Mouse (Mus musculus): ENCODE measurements around the gene G6pc2.

G6pc2 gene

DNA sequence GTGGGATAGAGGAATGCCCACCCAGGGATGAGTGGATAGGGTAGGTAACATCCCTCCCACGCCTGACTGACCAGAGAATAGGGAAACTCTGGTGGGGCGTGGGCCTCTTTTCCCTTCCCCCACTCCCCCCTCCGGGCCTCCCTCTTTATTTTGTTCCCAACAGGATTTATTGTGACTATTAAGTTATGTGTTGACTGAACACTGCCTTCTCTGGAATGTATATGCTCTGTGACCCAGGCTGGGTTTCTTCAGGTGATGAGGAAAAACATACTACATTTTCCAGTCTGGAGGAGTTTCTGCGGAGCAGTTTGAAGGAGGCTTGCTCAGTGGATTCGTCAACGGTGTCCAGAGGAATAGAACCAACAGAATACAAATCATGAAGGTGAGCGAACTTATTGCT is at the start of gene G6pc2:
TSS of gene G6pc2 (plus strand) at position 301 of the 400 bp plus-strand sequence.
- no peak for DNase-seq (ENCODE audit: low spot score in 2 of 2)

DNA sequence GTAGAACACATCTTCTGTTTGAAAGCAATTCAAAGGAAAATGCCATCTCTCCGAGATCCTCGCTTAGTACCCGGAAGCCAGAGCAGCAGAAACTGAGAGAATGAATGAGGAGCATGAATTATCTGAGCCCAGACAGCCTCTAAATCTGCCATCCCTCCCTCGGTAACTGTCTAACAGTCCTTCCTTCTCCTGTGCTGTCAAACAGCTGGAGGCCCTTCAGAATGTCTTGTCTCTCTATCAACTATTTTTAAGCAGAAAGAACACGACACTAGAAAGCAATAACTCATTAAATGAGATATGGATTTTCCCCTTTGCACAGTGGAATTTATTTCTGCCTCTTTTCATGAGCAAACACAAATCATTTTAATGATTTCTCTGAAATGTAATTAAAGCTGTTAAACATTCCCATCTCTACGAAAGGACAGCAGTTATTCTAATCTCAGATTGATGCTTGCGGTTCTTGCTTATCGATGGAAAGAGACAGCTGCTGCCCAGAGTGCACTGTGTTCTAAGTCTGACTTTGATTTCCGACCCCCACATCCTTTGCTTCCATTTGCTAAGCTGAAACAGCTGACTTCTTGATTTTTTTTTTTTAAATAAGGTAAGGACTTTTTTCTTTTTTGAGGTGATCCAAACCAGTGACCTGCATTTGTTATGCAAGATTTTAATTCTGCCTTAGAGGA is 40.3 kb upstream of the G6pc2 start:
- DNase-seq (ENCODE audit: low spot score in 2 of 2), result no peak

DNA sequence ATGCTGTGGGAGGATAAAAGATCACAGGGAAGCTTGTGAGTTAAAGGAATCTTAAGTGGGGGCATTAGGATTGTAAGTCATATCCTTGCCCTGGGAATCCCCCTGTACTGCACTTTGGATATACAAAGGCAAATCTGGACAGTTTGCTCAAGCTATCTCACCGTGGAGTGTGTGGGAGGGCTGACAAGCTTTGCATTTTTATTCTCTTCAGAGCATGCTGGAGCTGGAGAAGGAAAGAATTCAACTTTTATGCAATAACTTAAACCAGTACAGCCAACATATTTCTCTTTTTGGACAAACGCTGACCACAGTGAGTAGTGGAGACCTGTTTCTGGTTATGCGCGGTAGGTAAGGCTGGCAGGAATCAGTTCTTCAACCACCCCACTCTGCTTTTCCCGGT is 35.6 kb upstream of the G6pc2 start:
- DNase-seq (ENCODE audit: low spot score in 2 of 2), result no peak

DNA sequence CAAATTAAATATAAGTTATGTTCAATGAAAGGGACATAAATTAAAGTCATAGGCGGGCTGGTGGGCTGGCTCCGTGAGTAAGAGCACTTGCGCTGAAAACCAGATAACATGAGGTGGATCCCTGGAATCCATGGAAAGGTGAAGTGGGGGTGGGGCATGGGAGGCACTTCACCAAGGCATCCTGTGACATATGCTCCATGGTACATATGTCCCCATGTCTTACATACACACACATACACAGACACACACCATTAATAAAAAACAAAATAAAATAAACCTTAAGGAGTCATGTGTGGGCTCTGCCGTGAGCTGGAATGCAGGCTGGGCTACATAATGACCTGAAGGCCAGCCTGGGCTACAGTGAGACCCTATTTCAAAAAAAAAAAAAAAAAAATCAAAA is 31.2 kb upstream of the G6pc2 start:
- no peak for DNase-seq (ENCODE audit: low spot score in 2 of 2)

GRCm38 (mm10) chr2:69187990-69188389 is 22.9 kb upstream of the G6pc2 start:
- DNase-seq (ENCODE audit: low spot score in 2 of 2), result no peak

DNA sequence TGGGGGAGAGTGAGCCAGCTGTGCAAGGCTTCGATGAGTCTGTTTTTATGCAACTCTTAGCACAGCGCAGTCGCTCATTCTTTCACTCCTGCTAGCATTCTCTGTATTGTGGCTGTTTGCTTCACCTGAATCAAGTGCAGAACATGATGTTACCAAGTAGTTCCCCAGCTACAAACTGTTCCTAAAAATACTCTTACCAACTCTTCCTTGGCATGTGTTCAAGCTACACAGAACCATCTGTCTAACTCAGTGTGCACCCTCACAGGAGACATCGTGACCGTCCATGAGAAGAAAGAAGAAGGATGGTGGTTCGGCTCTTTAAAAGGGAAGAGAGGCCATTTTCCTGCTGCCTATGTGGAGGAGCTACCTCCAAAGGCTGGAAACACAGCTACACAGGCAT is 22.1 kb upstream of the G6pc2 start:
- DNase-seq (ENCODE audit: low spot score in 2 of 2), result no peak

GRCm38 (mm10) chr2:69189222-69189621 is 21.7 kb upstream of the G6pc2 start:
- no peak for DNase-seq (ENCODE audit: low spot score in 2 of 2)

GRCm38 (mm10) chr2:69191059-69191458 is 19.8 kb upstream of the G6pc2 start:
- DNase-seq (ENCODE audit: low spot score in 2 of 2), result no peak

- no peak for DNase-seq (ENCODE audit: low spot score in 2 of 2)
Measured at GRCm38 (mm10) chr2:69193555-69193954, 17.3 kb upstream of the G6pc2 start.

- no peak for DNase-seq (ENCODE audit: low spot score in 2 of 2)
Measured at GRCm38 (mm10) chr2:69205185-69205584, 5.7 kb upstream of the G6pc2 start.

DNA sequence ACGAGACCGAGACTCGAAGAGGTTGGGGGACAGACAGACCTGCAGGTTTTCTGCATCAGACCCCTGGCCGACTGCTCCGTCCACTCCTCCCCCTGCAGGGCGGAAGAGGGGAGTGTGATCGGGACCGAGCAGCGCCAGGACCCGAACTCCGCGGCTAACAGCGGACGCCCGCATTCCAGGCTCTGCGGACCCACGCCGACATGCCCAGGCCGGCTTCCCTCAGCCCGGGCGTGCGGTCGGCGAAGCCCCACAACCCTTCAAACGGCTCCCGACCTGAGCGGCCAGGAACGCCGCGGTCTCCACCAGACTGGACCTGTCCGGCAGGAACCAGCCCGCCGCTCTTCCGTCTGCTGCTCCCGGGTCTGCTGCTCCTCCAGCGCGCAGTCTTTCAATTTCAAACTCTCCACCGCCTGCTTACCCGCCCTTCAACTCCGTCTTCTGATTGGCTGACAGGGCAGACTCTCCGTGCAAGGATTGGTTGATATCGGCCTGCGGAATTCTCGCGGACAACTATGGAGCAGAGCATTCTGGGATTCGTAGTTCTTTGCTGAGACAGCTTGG is 5.0 kb upstream of the G6pc2 start, which contains the start of gene Spc25:
TSS of gene Spc25 (minus strand) at position 404 of the 561 bp plus-strand sequence.
- peak; percentile 91 to 93 for DNase-seq (ENCODE audit: low spot score in 2 of 2)

- DNase-seq (ENCODE audit: low spot score in 2 of 2), result no peak
Measured at GRCm38 (mm10) chr2:69206523-69206922, 4.3 kb upstream of the G6pc2 start.

DNA sequence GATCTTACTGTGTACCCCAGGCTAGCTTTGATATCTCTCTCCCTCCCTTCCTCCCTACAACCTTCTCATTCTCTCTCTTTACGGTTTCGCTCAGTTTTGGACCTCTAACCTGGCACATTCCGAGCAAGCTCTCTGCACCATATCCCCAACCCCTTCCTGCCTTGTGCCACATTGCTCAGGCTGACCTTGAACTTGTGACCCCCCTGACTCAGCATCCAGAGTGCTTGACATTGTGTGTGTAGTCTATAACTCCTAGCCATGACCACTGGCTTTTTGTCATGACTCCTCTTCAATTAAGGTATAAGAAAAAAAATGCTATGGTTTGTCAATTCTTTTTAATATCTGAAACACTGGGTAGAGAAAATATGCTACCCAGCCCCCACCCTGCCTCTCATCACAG is 1.2 kb upstream of the G6pc2 start:
- no peak for DNase-seq (ENCODE audit: low spot score in 2 of 2)

DNA sequence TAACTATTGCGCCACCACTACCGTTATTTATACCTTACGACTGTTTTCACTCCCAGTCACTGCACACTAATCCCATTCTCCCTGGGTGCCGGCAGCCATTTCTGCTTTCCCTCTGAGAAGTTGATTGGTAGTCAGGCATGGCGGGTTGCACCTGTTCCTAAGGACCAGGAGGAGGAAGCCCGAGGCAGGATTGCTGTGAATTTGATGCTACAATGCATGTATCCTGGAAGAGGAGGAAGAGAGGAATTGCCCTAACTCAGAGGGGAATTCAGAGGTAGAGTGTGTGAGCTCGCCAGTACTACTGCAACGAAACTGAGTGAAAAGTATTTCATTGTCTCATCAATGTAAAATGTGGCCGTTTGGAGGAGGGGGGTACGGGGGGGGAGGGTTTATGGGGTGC is 1.8 kb downstream of the G6pc2 start:
- DNase-seq (ENCODE audit: low spot score in 2 of 2), result no peak

- DNase-seq (ENCODE audit: low spot score in 2 of 2), result no peak
Measured at GRCm38 (mm10) chr2:69215242-69215641, 4.4 kb downstream of the G6pc2 start.

DNA sequence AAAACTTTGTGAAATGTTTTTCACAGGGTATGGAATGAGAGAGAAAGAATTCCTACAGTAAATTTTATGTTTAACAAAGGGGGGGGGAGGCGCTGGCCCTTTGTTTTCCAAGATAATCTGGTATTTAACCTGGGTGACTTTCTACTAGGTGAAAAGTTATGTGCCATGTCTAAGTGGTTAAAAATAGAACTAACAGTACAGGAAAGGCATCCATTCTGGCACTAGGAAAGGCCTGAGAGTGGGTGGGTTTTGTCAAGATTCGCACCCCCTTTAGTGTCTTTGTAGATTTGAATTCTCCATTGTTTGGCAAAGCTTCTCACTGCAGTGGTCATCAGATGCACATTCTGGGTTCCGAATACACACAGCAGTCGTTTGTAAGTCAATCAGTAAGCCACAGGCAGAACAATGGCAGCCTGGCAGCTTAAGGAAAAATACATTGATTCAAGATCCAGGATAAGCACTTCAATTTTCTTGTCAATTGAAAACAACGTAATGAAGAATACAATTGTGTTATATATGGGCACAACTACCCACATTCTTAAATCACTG is 11.1 kb downstream of the G6pc2 start:
- peak in 1 of 2 experiments; percentile 4 for DNase-seq (ENCODE audit: low spot score in 2 of 2)

- no peak for DNase-seq (ENCODE audit: low spot score in 2 of 2)
Measured at GRCm38 (mm10) chr2:69222815-69223214, 11.9 kb downstream of the G6pc2 start.

DNA sequence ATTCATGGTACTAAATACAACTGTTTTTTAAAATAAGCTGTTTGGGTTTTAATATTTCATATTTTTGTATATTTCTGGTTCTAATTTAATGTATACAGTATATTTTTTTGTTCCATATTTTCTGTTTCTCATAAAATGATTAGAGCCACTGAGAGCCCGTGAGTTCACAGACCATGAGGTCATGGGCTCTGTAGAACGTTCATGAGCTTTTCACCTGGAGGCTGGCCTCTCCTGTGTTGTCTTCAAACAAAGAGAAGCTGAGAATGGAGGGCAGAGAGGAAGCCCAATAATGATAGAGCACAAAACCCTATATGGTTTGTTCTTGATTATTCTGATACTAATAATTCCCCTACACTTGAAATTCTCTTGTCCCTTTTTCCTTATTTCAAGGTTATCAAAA is 13.9 kb downstream of the G6pc2 start:
- DNase-seq (ENCODE audit: low spot score in 2 of 2), result no peak

DNA sequence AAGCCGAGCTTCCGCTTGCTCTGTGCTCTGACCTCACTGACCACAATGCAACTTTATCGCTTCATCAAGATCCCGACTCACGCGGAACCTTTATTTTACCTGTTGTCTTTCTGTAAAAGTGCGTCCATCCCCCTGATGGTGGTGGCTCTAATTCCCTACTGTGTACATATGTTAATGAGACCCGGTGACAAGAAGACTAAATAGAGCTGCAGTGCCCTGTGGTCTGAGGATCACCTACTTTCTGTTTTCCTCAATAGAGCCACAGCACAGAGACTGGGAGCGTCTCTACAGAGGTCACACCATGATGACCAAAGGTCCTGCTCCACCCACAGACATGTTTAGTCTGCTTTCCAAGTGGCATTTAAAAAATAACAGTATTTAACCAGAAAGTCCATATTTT is 16.0 kb downstream of the G6pc2 start:
- DNase-seq (ENCODE audit: low spot score in 2 of 2), result no peak

DNA sequence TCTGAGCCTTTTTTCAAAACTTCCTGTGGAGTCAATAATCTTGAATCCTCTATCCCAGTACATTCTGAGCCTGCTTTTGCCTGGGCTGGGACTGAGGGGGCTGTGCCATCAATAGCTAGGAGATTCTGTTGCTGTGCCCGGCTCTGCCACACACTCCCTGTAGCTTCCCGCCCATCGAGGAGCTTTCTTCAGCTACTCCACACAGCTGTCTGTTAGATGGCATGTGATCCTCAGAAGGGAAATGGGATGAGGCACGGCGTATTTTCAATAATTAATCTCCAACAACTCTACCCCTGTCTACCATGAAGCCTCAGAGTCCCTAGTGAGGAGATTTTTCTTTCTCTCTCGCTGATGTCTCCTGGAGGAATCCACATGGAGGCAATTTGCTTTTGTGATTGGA is 17.8 kb downstream of the G6pc2 start:
- DNase-seq (ENCODE audit: low spot score in 2 of 2), result no peak

- no peak for DNase-seq (ENCODE audit: low spot score in 2 of 2)
Measured at GRCm38 (mm10) chr2:69230137-69230536, 19.3 kb downstream of the G6pc2 start.

DNA sequence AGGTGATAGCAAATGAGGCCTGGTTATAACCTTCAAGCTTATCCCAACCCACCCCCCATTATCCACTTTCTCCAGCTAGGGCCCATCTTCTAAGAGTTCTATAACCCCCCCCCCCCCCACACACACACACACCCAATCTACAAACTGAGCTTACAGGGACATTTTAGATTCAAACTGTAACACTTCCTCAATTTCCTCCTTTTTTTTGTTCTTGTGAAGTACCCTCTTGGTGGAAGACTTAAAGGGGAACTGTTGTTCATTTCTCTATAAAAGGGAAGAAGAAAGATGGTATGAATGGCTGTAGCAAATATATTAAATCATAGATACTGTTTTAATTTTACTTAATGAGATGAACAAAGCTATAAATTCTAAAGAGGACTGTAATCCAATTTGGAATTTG is 21.2 kb downstream of the G6pc2 start:
- DNase-seq (ENCODE audit: low spot score in 2 of 2), result no peak

DNA sequence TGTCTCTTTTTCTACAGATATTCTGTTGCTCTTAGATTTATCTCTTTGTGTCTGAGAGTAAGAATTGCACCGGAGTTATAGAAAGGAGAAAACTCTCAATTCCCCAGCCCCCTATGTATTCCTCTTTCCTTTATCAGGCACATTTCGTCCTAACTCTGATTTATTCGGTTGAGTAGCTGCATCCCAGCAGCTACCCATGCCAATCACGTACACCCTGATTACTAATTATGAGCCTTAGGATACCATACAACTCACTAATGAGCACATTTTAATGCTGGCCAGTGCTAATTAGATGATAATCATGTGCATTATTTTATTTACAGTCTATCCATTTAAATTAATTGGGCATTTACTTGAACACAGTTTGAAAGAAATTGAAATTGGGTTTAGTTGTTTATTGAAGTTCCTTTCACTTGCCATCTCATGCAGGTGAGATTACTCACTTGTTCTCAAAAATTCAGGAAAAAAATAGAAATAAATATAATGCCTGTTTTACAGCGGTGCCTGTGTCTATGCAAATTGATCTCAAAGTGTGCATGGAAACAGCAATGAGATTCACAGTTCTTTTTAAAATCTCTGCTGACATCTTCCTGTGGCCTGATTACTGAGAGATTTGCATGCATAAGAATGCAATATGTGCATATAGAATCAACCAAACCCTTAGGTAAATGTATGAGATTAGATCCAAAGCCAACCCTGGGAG is 24.3 kb downstream of the G6pc2 start:
- no peak for DNase-seq (ENCODE audit: low spot score in 2 of 2)
